Mouse (Mus musculus): ENCODE measurements around the gene Ptges. TPM values are rescaled to one million over a fixed set of nuclear protein-coding genes. Genes with fewer than 3 reads are reported as not detected.

Ptges gene
- polyA plus RNA-seq, 1 experiment, result not detected

- no peaks in the 10 kb centered on the region for H3K9me3 ChIP-seq (ENCODE audit: control insufficient read depth, low read length)
- no peak overlapping the region for H3K4me3 ChIP-seq (replicated peaks)
- TF ChIP-seq GATA1 (IDR thresholded peaks at IDR 0.05; ENCODE audit: low read length) (no peak), TAL1 (IDR thresholded peaks at IDR 0.05; ENCODE audit: low read length) (no peak)
- H3K36me3 ChIP-seq (ENCODE audit: control insufficient read depth), result no peaks in the 10 kb centered on the region
- H3K4me1 ChIP-seq (ENCODE audit: control insufficient read depth), result no peaks in the 10 kb centered on the region
- no peaks in the 10 kb centered on the region for H3K27me3 ChIP-seq (ENCODE audit: control insufficient read depth)
These were observed 55.2 kb downstream of the Ptges start for GRCm38 (mm10) chr2:30874445-30874844.

GRCm38 (mm10) chr2:30872669-30873068, 57.0 kb downstream of the Ptges start:
- Histone ChIP-seq H3K36me3 (ENCODE audit: control insufficient read depth) (no peaks in the 10 kb centered on the region), H3K4me1 (ENCODE audit: control insufficient read depth) (no peaks in the 10 kb centered on the region), H3K27me3 (ENCODE audit: control insufficient read depth) (no peaks in the 10 kb centered on the region), H3K4me3 (replicated peaks) (no peak overlapping the region), H3K9me3 (ENCODE audit: control insufficient read depth, low read length) (no peaks in the 10 kb centered on the region)
- TF ChIP-seq TAL1 (IDR thresholded peaks at IDR 0.05; ENCODE audit: low read length) (no peak), GATA1 (IDR thresholded peaks at IDR 0.05; ENCODE audit: low read length) (no peak)

GRCm38 (mm10) chr2:30870863-30871262, 58.8 kb downstream of the Ptges start:
- H3K4me1 ChIP-seq (ENCODE audit: control insufficient read depth), result no peaks in the 10 kb centered on the region
- H3K4me3 ChIP-seq (replicated peaks), result no peak overlapping the region
- no peak for TF ChIP-seq GATA1 (IDR thresholded peaks at IDR 0.05; ENCODE audit: low read length)
- no peak for TF ChIP-seq TAL1 (IDR thresholded peaks at IDR 0.05; ENCODE audit: low read length)
- no peaks in the 10 kb centered on the region for H3K9me3 ChIP-seq (ENCODE audit: control insufficient read depth, low read length)
- no peaks in the 10 kb centered on the region for H3K36me3 ChIP-seq (ENCODE audit: control insufficient read depth)
- peaks cover 5% of the 10 kb centered on the region for H3K27me3 ChIP-seq (ENCODE audit: control insufficient read depth)

GRCm38 (mm10) chr2:30865426-30865825, 64.2 kb downstream of the Ptges start:
- Histone ChIP-seq H3K4me3 (replicated peaks) (no peak overlapping the region), H3K4me1 (ENCODE audit: control insufficient read depth) (no peaks in the 10 kb centered on the region), H3K36me3 (ENCODE audit: control insufficient read depth) (no peaks in the 10 kb centered on the region), H3K9me3 (ENCODE audit: control insufficient read depth, low read length) (no peaks in the 10 kb centered on the region), H3K27me3 (ENCODE audit: control insufficient read depth) (peaks cover 36% of the 10 kb centered on the region)
- no peak for TF ChIP-seq TAL1 (IDR thresholded peaks at IDR 0.05; ENCODE audit: low read length)
- TF ChIP-seq GATA1 (IDR thresholded peaks at IDR 0.05; ENCODE audit: low read length), result no peak

- Histone ChIP-seq H3K4me3 (replicated peaks) (no peak overlapping the region), H3K9me3 (ENCODE audit: control insufficient read depth, low read length) (no peaks in the 10 kb centered on the region), H3K36me3 (ENCODE audit: control insufficient read depth) (no peaks in the 10 kb centered on the region), H3K4me1 (ENCODE audit: control insufficient read depth) (no peaks in the 10 kb centered on the region), H3K27me3 (ENCODE audit: control insufficient read depth) (peaks cover 36% of the 10 kb centered on the region)
- TF ChIP-seq TAL1 (IDR thresholded peaks at IDR 0.05; ENCODE audit: low read length) (no peak), GATA1 (IDR thresholded peaks at IDR 0.05; ENCODE audit: low read length) (no peak)
These were observed 64.7 kb downstream of the Ptges start for GRCm38 (mm10) chr2:30864968-30865381.

- Histone ChIP-seq H3K4me1 (ENCODE audit: control insufficient read depth) (no peaks in the 10 kb centered on the region), H3K4me3 (replicated peaks) (no peak overlapping the region), H3K36me3 (ENCODE audit: control insufficient read depth) (no peaks in the 10 kb centered on the region), H3K27me3 (ENCODE audit: control insufficient read depth) (peaks cover 36% of the 10 kb centered on the region), H3K9me3 (ENCODE audit: control insufficient read depth, low read length) (no peaks in the 10 kb centered on the region)
- TF ChIP-seq TAL1 (IDR thresholded peaks at IDR 0.05; ENCODE audit: low read length) (no peak), GATA1 (IDR thresholded peaks at IDR 0.05; ENCODE audit: low read length) (no peak)
These were observed 66.1 kb downstream of the Ptges start for GRCm38 (mm10) chr2:30863574-30863973.

- TF ChIP-seq GATA1 (IDR thresholded peaks at IDR 0.05; ENCODE audit: low read length) (no peak), TAL1 (IDR thresholded peaks at IDR 0.05; ENCODE audit: low read length) (no peak)
- Histone ChIP-seq H3K27me3 (ENCODE audit: control insufficient read depth) (peaks cover 36% of the 10 kb centered on the region), H3K36me3 (ENCODE audit: control insufficient read depth) (no peaks in the 10 kb centered on the region), H3K4me3 (replicated peaks) (no peak overlapping the region), H3K4me1 (ENCODE audit: control insufficient read depth) (no peaks in the 10 kb centered on the region), H3K9me3 (ENCODE audit: control insufficient read depth, low read length) (no peaks in the 10 kb centered on the region)
These were observed 67.6 kb downstream of the Ptges start for GRCm38 (mm10) chr2:30862081-30862480.

- Histone ChIP-seq H3K27me3 (ENCODE audit: control insufficient read depth) (peaks cover 21% of the 10 kb centered on the region), H3K4me1 (ENCODE audit: control insufficient read depth) (no peaks in the 10 kb centered on the region), H3K9me3 (ENCODE audit: control insufficient read depth, low read length) (no peaks in the 10 kb centered on the region), H3K36me3 (ENCODE audit: control insufficient read depth) (no peaks in the 10 kb centered on the region), H3K4me3 (replicated peaks) (no peak overlapping the region)
- TF ChIP-seq TAL1 (IDR thresholded peaks at IDR 0.05; ENCODE audit: low read length) (no peak), GATA1 (IDR thresholded peaks at IDR 0.05; ENCODE audit: low read length) (no peak)
These were observed 69.9 kb downstream of the Ptges start for GRCm38 (mm10) chr2:30859782-30860181.

GRCm38 (mm10) chr2:30857076-30857475, 72.6 kb downstream of the Ptges start:
- Histone ChIP-seq H3K4me3 (replicated peaks) (no peak overlapping the region), H3K36me3 (ENCODE audit: control insufficient read depth) (no peaks in the 10 kb centered on the region), H3K9me3 (ENCODE audit: control insufficient read depth, low read length) (no peaks in the 10 kb centered on the region), H3K27me3 (ENCODE audit: control insufficient read depth) (peaks cover 10% of the 10 kb centered on the region), H3K4me1 (ENCODE audit: control insufficient read depth) (no peaks in the 10 kb centered on the region)
- no peak for TF ChIP-seq GATA1 (IDR thresholded peaks at IDR 0.05; ENCODE audit: low read length)
- TF ChIP-seq TAL1 (IDR thresholded peaks at IDR 0.05; ENCODE audit: low read length), result no peak

- Histone ChIP-seq H3K4me1 (ENCODE audit: control insufficient read depth) (no peaks in the 10 kb centered on the region), H3K27me3 (ENCODE audit: control insufficient read depth) (peaks cover 16% of the 10 kb centered on the region), H3K4me3 (replicated peaks) (no peak overlapping the region), H3K36me3 (ENCODE audit: control insufficient read depth) (no peaks in the 10 kb centered on the region), H3K9me3 (ENCODE audit: control insufficient read depth, low read length) (no peaks in the 10 kb centered on the region)
- no peak for TF ChIP-seq TAL1 (IDR thresholded peaks at IDR 0.05; ENCODE audit: low read length)
- no peak for TF ChIP-seq GATA1 (IDR thresholded peaks at IDR 0.05; ENCODE audit: low read length)
These were observed 76.8 kb downstream of the Ptges start for GRCm38 (mm10) chr2:30852771-30853313.

Data from erythroblast, embryonic 14.5 days (primary cell).